Mouse (Mus musculus) testis, postnatal 10 days (tissue): ENCODE measurements at regions not wholly inside any gene's neighbourhood (a gene's known extent, or its start where the extent isn't known, plus 50 kb on each side); places are given as distances from the start of the nearest gene placed in this dataset.
"Not testable (repeated sequence)": the region's sequence is repeated elsewhere in the genome, so short reads cannot be mapped to it uniquely, and the experiment has no call there.

ENCODE experiments used
- DNase-seq: peaks from one replicate; pipeline ENCODE4 v3.0.0; 2021; ENCODE audit warnings: low spot score

- peak; percentile 49 for DNase-seq
These were observed 236.0 kb upstream of the Rorb start for GRCm38 (mm10) chr19:19347017-19347416.

GRCm38 (mm10) chr19:19344426-19344811 is 233.4 kb upstream of the Rorb start:
- DNase-seq = no peak

GRCm38 (mm10) chr19:19343702-19344425 is 232.9 kb upstream of the Rorb start:
- DNase-seq = peak; percentile 43

- not testable (repeated sequence) for DNase-seq
These were observed 196.1 kb upstream of the Rorb start for GRCm38 (mm10) chr19:19307142-19307541.

- DNase-seq = no peak
These were observed 195.6 kb upstream of the Rorb start for GRCm38 (mm10) chr19:19306476-19307131.

- not testable (repeated sequence) for DNase-seq
These were observed 174.9 kb upstream of the Rorb start for GRCm38 (mm10) chr19:19285864-19286263.

GRCm38 (mm10) chr19:19246837-19247560 is 136.0 kb upstream of the Rorb start:
- DNase-seq = no peak

- no peak for DNase-seq
These were observed 118.5 kb upstream of the Rorb start for GRCm38 (mm10) chr19:19229305-19229994.

- DNase-seq = no peak
These were observed 109.8 kb upstream of the Rorb start for GRCm38 (mm10) chr19:19220826-19221225.

GRCm38 (mm10) chr19:19219352-19219751 is 108.4 kb upstream of the Rorb start:
- DNase-seq = no peak

GRCm38 (mm10) chr19:19218700-19219099 is 107.7 kb upstream of the Rorb start:
- no peak for DNase-seq

GRCm38 (mm10) chr19:19199534-19199933 is 88.5 kb upstream of the Rorb start:
- no peak for DNase-seq

- DNase-seq = no peak
These were observed 87.8 kb upstream of the Rorb start for GRCm38 (mm10) chr19:19198780-19199179.

GRCm38 (mm10) chr19:19194728-19195127 is 83.7 kb upstream of the Rorb start:
- no peak for DNase-seq

GRCm38 (mm10) chr19:19194306-19194705 is 83.3 kb upstream of the Rorb start:
- DNase-seq = no peak

GRCm38 (mm10) chr19:19172767-19173166 is 61.8 kb upstream of the Rorb start:
- no peak for DNase-seq

- no peak for DNase-seq
These were observed 59.8 kb upstream of the Rorb start for GRCm38 (mm10) chr19:19170807-19171206.
